Mouse (Mus musculus) layer of hippocampus, adult 2 months (tissue): Measurements from ENCODE around the gene Phb. TPM values are rescaled to one million over a fixed set of nuclear protein-coding genes. Genes with fewer than 3 reads are reported as not detected.
A peak's percentile ranks its signal among the peaks of the same experiment; 100 is the strongest.
"Not testable (repeated sequence)": the region's sequence is repeated elsewhere in the genome, so short reads cannot be mapped to it uniquely, and the experiment has no call there.

Experiments
- DNase-seq, 2 experiments: peaks; one replicate each; pipeline ENCODE4 v3.0.0; 2022; ENCODE audit warnings: low spot score in 2 of 2
- H3K27ac ChIP-seq: fragments of 200-600 bp; 2 replicates; pipeline ENCODE4 v1.8.1; 2022
- H3K4me3 ChIP-seq: fragments of 200-600 bp; 2 replicates; pipeline ENCODE4 v1.8.1; 2022; ENCODE audit warnings: mild to moderate bottlenecking
- CTCF ChIP-seq: fragments of 200-600 bp; conservative IDR thresholded peaks from 2 replicates; pipeline ENCODE4 v1.8.1; 2022; ENCODE audit warnings: antibody characterized with exemption, mild to moderate bottlenecking, moderate library complexity
- total RNA-seq, 2 experiments: library from RNA; stranded (reverse); gene quantifications; 2 replicates each; pipeline ENCODE4 v1.2.3; 2021

The Phb gene
- total RNA-seq, 2 experiments from 2014 or later, result 96.3 to 97.5 TPM

DNA sequence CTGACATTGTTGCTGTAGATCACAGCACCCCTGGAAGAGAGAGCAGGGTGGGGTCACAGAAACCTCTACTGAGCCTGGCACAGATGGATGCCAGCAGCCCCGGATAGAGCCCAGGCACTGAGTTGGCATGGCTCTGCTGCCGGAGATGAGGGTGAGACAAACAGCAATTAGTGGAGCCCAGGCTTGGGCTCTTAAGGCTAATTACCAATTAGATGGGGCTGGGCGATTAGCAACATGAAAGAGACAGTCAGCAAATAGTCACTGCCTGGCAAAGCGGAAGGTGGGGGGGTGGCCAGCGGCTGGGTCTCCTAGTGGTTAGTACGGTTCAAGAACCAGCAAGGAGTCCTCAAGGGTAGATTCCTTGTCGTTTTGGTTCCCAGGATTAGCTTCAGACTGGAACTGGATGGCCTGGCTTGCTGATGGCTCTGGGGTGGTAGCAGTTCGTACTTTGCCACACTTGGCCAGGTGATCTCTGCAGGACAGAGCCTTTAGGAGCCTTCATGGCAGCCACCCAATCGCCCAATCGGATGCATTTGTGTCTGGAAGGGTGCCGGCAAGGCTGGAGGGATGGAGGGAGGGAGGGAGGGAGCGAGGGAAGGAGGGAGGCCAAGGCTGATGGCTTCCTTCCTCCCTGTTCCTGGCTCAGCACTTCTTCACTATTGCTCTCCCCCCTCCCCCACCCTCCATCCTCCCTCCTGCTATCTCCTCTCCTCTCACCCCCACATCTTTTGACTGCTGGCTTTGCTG, 24.1 kb upstream of the Phb start:
- DNase-seq, result peak; percentile 49 to 50
- peak; percentile 12 for TF ChIP-seq CTCF
- no peak overlapping the region for H3K4me3 ChIP-seq
- H3K27ac ChIP-seq, result no peak overlapping the region

DNA sequence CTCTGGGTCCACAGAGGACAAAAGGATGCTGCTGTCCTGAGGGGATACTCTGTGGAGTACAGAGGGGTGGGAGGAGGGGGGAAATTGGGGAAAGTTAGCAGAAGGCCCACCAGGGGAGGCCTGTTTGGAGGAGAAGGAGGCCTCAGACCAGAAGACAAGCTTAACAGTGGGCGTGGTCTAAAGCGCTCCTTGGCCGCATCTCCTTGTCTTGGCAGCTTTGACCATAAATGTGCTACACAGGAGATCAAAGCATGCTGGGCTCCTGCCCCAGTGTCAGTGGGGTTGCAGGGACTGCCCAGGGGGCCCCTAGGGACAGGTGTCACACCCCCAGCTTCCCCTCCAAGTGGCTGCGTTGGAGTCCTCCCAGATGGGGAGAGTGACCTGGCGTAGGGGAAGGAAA, 22.9 kb upstream of the Phb start:
- H3K4me3 ChIP-seq, result no peak overlapping the region
- no peak overlapping the region for H3K27ac ChIP-seq
- DNase-seq, result no peak
- TF ChIP-seq CTCF, result no peak

DNA sequence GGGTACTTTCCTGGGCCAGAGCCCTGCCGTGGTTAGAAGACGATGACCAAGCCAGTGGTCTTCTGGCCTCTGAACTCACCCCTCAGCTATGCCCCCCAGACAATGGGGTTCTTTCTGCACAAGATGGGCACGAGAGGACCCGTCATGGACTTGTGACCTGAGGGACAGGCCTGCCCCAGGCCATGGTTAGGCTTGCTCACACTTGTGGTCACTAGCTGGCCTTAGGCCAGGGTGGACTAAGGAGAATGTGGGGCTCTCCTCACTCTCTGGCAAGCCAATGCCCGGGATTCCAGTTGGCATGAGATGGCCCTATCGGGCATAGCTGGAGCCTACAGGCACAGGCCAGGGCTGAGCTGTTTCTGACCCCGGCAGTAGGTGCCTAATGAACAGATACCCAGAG, 22.4 kb upstream of the Phb start:
- no peak for DNase-seq
- Histone ChIP-seq H3K4me3 (no peak overlapping the region), H3K27ac (no peak overlapping the region)
- no peak for TF ChIP-seq CTCF

DNA sequence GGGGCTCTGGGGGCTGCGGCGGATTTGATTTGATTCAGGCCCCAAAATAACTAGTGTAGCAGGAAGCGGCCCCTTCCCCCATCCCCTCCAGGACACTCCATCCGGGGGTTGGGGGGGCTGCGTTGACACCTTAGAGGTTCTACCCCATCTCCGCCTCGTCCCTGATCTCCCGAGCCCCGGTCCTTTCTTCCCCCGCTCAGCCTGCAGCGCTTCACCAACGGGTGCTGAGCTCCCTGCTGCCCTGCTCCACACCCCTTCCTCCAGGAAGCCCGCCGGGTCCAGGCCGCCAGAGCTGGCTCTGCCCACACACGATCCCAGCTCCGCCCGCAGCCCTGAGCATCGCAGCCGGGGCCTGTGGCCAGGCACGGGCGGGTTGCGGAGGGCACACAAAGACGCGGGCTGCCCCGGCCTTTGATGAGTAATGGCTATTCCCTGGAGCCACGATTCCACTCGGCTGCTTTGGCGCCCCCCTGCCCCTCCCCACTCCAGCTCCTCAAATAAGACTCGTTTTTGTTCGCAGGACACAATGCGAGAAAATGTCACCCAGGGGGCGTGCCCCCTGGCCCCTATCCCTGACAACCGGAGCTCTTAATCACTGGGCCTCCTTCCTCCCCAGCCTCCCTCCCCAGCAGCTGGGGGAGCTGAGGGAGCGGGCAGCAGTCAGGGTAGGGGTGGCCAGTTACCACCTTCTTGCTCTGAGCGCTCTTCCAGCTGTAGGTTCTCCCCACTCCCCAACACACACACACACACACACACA, 21.2 kb upstream of the Phb start:
- no peak for TF ChIP-seq CTCF
- no peak overlapping the region for H3K4me3 ChIP-seq
- DNase-seq, result no peak
- no peak overlapping the region for H3K27ac ChIP-seq

DNA sequence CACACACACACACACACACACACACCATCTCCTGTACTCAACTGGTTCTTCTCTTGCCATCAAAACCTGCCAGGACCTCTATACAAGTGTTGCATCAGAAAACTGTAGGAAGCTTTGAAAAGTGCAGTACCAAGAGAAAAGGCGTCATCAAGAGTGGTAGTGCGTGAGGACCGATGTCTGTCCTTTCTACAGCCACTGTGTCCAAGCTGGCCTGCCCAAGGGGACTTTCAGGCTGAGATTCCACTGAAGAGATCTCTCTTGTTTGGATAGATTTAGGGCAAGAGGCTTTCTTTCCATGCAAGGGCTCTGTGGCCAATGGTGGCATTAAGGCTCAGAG, 20.6 kb upstream of the Phb start:
- TF ChIP-seq CTCF, result no peak
- H3K4me3 ChIP-seq, result no peak overlapping the region
- H3K27ac ChIP-seq, result no peak overlapping the region
- DNase-seq, result no peak

DNA sequence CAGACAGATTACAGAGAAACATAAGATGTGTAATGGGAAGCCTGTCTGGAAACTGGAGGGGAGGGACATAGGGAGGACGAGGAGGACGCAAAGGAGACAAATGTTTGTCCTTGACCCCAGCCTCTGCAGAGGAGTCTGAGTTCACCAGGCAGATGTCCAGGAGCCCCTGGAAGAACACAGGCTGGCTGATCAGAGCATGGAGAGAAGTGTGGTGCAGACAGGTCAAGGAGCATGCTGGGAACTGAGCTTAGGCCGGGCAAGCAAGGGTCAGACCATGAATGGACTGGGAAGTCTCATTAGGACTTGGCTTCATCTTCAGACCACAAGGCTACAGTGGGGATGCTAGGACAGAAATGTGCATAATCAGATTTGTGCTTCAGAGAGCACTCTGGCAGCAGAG, 19.0 kb upstream of the Phb start:
- H3K4me3 ChIP-seq, result no peak overlapping the region
- H3K27ac ChIP-seq, result no peak overlapping the region
- DNase-seq, result no peak
- TF ChIP-seq CTCF, result no peak

DNA sequence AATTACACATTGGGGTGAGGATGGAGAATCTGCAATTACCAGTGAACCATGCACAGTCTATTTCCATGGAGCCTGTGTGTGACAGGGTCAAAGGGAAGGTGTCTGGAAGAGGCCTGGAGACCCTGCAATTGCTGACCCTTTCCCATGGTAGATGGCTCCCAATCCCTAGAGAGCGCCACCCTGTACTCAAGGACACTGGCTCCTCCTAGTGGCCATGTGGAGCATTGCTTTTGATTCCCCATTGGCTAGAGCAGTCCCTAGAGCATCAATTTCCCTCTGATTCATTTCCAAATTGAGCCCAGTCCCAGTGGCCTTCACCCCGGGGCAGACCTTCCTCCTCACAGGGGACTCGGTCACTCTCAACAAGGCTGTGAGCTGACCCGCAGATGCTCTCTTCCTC, 17.9 kb upstream of the Phb start:
- DNase-seq, result peak; percentile 61 to 82
- no peak overlapping the region for H3K27ac ChIP-seq
- H3K4me3 ChIP-seq, result no peak overlapping the region
- peak; percentile 98 for TF ChIP-seq CTCF

DNA sequence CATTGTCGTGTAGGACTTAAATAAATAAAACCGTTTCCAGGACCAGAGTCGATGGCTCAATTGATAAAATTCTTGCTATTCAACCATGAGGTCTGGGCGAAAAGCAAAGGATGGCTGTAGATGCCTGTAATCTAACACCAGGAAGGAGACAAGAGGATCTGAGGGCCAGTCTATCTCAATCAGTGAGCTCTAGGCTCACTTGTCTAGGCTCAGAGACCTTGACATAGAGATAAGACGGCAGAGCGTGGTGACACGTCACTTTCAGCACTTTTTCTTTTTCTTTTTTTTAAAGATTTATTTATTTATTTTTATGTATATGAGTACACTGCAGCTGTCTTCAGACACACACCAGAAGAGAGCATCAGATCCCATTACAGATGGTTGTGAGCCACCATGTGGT, 17.2 kb upstream of the Phb start:
- DNase-seq, result no peak
- no peak for TF ChIP-seq CTCF
- H3K4me3 ChIP-seq, result no peak overlapping the region
- no peak overlapping the region for H3K27ac ChIP-seq

DNA sequence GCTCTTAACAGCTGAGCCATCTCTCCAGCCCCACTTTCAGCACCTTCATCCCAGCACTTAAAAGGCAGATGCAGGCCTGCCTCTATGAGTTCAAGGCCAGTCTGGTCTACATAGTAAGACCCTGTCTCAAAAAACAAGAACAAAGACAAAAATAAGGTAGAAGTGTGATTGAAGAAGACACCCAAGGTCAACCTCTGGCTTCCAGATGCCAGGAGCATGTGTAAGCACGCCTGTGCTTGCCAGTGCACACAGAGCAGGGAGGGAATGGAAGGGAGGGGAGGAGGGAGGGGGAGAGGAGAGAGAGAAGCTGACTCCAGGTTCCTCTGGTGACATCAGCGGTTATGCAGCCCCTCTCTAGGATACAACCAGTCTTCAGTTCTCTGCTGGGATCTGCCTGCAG, 16.8 kb upstream of the Phb start:
- no peak overlapping the region for H3K4me3 ChIP-seq
- TF ChIP-seq CTCF, result no peak
- DNase-seq, result no peak
- no peak overlapping the region for H3K27ac ChIP-seq

DNA sequence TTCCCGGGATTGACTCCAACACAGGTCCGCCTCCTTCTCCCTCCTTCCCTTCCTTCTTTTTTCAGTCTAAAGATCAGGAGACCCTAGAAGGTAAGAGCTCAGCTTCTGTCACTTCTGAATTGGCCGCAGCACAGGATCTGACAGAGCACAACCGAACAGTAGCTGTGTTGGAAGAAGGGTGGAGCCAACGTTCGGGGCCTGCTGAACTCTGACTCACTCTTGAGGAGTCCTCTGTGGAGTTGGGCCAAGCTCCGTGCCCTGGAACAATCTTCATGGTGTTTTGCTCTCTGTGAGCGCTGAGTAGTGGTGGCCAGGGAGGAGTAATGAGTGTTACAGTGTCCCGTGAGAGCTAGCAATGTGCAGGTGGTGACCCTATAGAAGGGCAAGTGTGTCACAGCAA, 15.8 kb upstream of the Phb start:
- no peak for TF ChIP-seq CTCF
- no peak overlapping the region for H3K4me3 ChIP-seq
- DNase-seq, result no peak
- H3K27ac ChIP-seq, result no peak overlapping the region

DNA sequence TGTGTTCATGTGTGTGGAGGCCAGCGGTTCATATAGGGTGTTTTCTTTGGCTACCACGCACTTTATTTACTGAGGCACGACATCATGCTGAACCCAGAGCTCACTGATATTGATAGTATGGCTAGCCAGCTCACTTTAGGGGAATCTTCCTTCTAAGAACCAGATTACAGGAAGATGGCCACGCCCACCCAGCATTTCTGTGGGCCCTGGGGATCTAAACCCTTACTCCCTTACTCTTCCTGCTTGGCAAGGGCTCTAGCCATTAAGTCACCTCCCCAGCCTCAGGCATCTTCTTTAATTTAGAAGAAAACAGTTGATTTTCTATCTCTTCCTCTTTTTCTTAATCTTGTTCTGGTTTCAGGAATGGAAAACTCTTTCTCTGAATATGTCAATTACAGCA, 9.3 kb upstream of the Phb start:
- Histone ChIP-seq H3K27ac (no peak overlapping the region), H3K4me3 (no peak overlapping the region)
- TF ChIP-seq CTCF, result no peak
- DNase-seq, result no peak

DNA sequence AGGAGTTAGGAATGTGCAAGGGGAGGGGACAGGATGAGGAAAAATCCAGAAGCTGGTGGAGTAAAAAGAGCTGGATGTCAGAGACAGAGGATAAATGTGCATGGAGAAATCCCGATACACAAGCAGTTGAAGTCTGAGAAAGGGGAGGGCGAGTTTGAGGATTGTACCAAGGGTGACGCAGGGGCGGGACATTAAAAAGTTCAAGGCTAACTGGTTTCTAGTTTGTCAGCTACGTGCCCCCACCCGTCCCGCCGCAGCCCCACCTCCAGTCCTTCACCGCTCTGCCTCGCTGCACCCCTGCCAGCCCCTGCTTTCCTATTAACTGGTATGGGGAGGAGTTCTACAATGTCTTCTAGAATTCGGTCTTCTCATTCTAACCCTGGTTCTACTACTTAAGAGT, 420 bp downstream of the Phb start:
- TF ChIP-seq CTCF, result no peak
- no peak for DNase-seq
- peak overlapping the region; percentile 91 for H3K4me3 ChIP-seq
- H3K27ac ChIP-seq, result peak overlapping the region; percentile 85

DNA sequence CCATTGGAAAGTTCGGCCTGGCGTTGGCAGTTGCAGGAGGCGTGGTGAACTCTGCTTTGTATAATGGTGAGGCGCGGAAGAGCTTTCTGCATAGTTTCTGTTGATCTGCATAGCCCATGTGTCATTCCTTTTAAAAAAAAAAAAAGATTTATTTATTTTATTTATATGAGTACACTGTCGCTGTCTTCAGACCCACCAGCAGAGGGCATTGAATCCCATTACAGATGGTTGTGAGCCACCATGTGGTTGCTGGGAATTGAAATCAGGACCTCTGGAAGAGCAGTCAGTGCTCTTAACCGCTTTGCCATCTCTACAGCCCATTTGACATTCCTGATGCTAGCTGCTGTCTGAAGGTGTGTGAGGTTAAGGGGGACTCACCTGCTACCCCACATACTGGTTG, 1.3 kb downstream of the Phb start:
- peak; percentile 55 for TF ChIP-seq CTCF
- not testable (repeated sequence) for H3K4me3 ChIP-seq, DNase-seq, H3K27ac ChIP-seq

DNA sequence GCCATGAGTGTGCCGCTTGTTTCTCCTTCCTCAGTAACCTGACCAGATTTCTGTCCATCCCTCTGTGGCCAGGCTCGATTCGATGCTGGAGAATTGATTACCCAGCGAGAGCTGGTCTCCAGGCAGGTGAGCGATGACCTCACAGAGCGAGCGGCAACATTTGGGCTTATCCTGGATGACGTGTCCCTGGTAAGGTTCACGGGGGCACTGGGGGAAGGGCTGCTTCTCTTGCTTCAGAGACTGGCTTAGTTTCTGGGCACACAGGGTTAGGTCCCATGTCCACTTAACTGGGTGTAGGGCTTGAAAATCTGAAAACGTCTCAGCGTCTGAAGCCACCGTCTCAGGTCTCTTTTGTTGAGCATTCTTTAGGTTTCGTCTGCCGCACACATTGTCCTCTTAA, 8.7 kb downstream of the Phb start:
- H3K27ac ChIP-seq, result no peak overlapping the region

DNA sequence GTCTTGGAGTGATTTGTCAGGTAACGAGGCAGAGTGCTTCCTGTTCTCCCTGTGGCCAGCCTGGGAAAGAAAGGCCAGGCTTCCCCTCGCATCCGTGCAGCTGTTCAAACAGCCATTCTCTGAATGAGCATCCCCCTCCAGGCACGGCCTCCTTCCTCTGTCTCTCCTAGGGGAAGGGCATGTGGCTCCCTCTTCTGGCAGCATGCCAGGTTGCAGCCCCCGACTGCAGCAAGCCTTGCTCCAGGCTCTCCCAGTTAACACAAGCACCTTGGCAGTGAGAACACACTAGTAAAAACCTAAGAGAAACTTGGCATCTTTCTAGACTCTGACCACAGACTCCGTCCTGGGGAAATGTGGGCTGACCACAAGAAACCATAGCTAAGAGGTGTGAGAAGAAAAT, 9.6 kb downstream of the Phb start:
- H3K4me3 ChIP-seq, result no peak overlapping the region
- peak; percentile 46 for TF ChIP-seq CTCF
- peak; percentile 18 to 49 for DNase-seq
- H3K27ac ChIP-seq, result no peak overlapping the region

More for the DNA sequence above, 8.7 kb downstream of the Phb start:
- TF ChIP-seq CTCF, result no peak
- H3K4me3 ChIP-seq, result no peak overlapping the region
- no peak for DNase-seq
